Mouse (Mus musculus) midbrain, embryonic 12.5 days (tissue): ENCODE results near the gene Ctnnal1. TPM values are rescaled to one million over a fixed set of nuclear protein-coding genes. Genes with fewer than 3 reads are reported as not detected.

Experiments
- ATAC-seq: fragments of 200-750 bp; cut with Nextera tagmentation; 2 replicates; pipeline ENCODE4 v1.8.0; 2017; ENCODE audit warnings: low read depth, moderate TSS enrichment, moderate library complexity; ENCODE audit not compliant: low FRiP score
- H3K27ac ChIP-seq: fragments of 300-500 bp; sonication (generic); replicated peaks from 2 replicates; pipeline ENCODE4 v1.5.1; 2016; ENCODE audit warnings: mild to moderate bottlenecking
- H3K27me3 ChIP-seq: fragments of 300-500 bp; sonication (generic); 2 replicates; pipeline ENCODE4 v1.6.1; 2016; ENCODE audit warnings: mild to moderate bottlenecking
- H3K36me3 ChIP-seq: fragments of 300-500 bp; sonication (generic); 2 replicates; pipeline ENCODE4 v1.6.1; 2016
- H3K4me1 ChIP-seq: fragments of 300-500 bp; sonication (generic); 2 replicates; pipeline ENCODE4 v1.6.1; 2016
- H3K4me2 ChIP-seq: fragments of 300-500 bp; sonication (generic); replicated peaks from 2 replicates; pipeline ENCODE4 v1.6.1; 2016; ENCODE audit warnings: mild to moderate bottlenecking, moderate library complexity
- H3K4me3 ChIP-seq: fragments of 300-500 bp; sonication (generic); 2 replicates; pipeline ENCODE4 v1.5.1; 2016; ENCODE audit warnings: mild to moderate bottlenecking
- H3K9ac ChIP-seq: fragments of 300-500 bp; sonication (generic); replicated peaks from 2 replicates; pipeline ENCODE4 v1.6.1; 2016; ENCODE audit warnings: mild to moderate bottlenecking, moderate library complexity
- H3K9me3 ChIP-seq: fragments of 300-500 bp; sonication (generic); 2 replicates; pipeline ENCODE4 v1.6.1; 2016; ENCODE audit warnings: mild to moderate bottlenecking
- WGBS: fragments of 180-500 bp; shearing (Covaris S2); methylation state at CpG from one replicate; pipeline ENCODE4 v1.1.7; 2016; 5-methylcytosine and 5-hydroxymethylcytosine counted together
- polyA plus RNA-seq: library from polyadenylated mRNA; unstranded; fragments of >200 nt; fragmentation: Nextera tagmentation; extraction: Ambion mirVana; gene quantifications from 2 replicates; pipeline ENCODE4 v1.2.1, GENCODE M21; 2016

Ctnnal1 gene
- 25.6 and 29.6 TPM in 2 replicates for polyA plus RNA-seq

GRCm38 (mm10) chr4:56865003-56865511 is at the start of gene Ctnnal1:
TSS of gene Ctnnal1 (minus strand) at chr4:56865188.
- Histone ChIP-seq H3K27me3 (no peaks in the 10 kb centered on the region), H3K4me2 (peak within 1 kb of the TSS; percentile 81), H3K9me3 (no peaks in the 10 kb centered on the region), H3K27ac (peak within 1 kb of the TSS; percentile 77), H3K4me3 (peak within 1 kb of the TSS; percentile 89), H3K9ac (peak within 1 kb of the TSS; percentile 82), H3K4me1 (peaks cover 13% of the 10 kb centered on the region), H3K36me3 (no peaks in the 10 kb centered on the region)
- ATAC-seq: peak; percentile 96
- under 1% methylated on average over 45 of the region's 45 CpGs for WGBS

- peaks cover 45% of the 10 kb centered on the region for H3K36me3 ChIP-seq
- no peaks in the 10 kb centered on the region for H3K27me3 ChIP-seq
Observed at GRCm38 (mm10) chr4:56914761-56915160, 49.8 kb upstream of the Ctnnal1 start.

GRCm38 (mm10) chr4:56914338-56914737 is 49.4 kb upstream of the Ctnnal1 start:
- Histone ChIP-seq H3K4me2 (no peak overlapping the region), H3K36me3 (peaks cover 49% of the 10 kb centered on the region), H3K27ac (no peak overlapping the region), H3K4me3 (no peak overlapping the region), H3K9me3 (no peaks in the 10 kb centered on the region), H3K9ac (no peak overlapping the region), H3K27me3 (no peaks in the 10 kb centered on the region), H3K4me1 (no peaks in the 10 kb centered on the region)
- 94% methylated on average over 6 of the region's 6 CpGs for WGBS
- no peak for ATAC-seq

More at GRCm38 (mm10) chr4:56914761-56915160, 49.8 kb upstream of the Ctnnal1 start:
- Histone ChIP-seq H3K9ac (no peak overlapping the region), H3K27ac (no peak overlapping the region), H3K4me3 (no peak overlapping the region), H3K4me2 (no peak overlapping the region), H3K9me3 (no peaks in the 10 kb centered on the region), H3K4me1 (no peaks in the 10 kb centered on the region)
- no peak for ATAC-seq
- WGBS: 78% methylated on average over 1 of the region's 1 CpGs

DNA sequence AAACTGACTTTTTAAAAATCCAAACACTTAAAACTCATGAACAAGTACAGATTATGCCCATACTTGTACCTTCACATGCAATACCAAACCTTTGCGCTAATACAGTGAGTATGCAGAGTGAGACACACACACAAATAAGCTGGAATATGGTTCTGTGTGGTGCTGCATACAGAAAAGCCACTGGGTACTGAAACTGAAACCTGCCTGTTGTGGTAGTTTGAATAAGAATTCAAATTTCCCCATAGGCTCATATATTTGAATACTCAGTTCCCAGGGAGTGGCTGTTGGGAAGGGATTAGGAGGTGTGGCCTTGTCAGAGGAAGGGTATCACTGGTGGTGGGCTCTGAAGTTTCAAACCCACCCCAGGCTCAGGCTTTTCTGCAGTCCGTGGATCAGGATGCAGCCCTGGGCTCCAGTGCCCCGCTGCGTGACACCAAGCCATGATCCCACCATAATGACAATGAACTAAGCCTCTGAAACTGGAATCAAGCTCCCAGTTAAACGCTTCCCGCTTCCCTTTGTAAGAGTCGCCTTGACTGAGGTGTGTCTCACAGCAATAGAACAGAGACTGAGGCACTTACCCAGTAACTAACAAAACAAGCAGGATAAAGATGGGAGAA is 47.5 kb upstream of the Ctnnal1 start:
- Histone ChIP-seq H3K9ac (no peak overlapping the region), H3K4me1 (no peaks in the 10 kb centered on the region), H3K9me3 (no peaks in the 10 kb centered on the region), H3K27ac (no peak overlapping the region), H3K36me3 (peaks cover 56% of the 10 kb centered on the region), H3K4me3 (no peak overlapping the region), H3K27me3 (no peaks in the 10 kb centered on the region), H3K4me2 (no peak overlapping the region)
- 81% methylated on average over 7 of the region's 7 CpGs for WGBS
- no peak for ATAC-seq

- no peak for ATAC-seq
- Histone ChIP-seq H3K4me2 (no peak overlapping the region), H3K4me3 (no peak overlapping the region), H3K36me3 (peaks cover 47% of the 10 kb centered on the region), H3K27ac (no peak overlapping the region), H3K4me1 (no peaks in the 10 kb centered on the region), H3K9ac (no peak overlapping the region), H3K27me3 (no peaks in the 10 kb centered on the region), H3K9me3 (no peaks in the 10 kb centered on the region)
- 88% methylated on average over 3 of the region's 3 CpGs for WGBS
Observed at GRCm38 (mm10) chr4:56909568-56909967, 44.6 kb upstream of the Ctnnal1 start.

DNA sequence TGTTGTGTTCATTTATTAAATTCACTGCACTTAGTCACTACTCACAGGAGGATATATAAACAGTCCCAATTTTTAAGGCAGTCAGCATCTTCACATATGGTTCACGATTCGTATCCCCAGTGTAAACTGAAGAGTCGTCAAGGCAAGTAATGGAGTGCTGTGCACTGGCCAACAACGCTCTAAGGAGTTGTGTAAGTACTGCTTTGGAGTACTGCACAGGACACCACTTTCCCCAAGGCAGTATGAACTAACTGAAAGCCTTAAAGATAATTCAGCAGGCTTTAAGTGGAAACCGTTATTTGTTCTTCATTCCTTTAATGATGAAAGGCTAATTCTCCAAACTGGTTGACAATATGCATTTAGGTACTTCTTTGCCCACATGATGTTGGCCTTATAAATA is 42.7 kb upstream of the Ctnnal1 start:
- Histone ChIP-seq H3K36me3 (peaks cover 52% of the 10 kb centered on the region), H3K27ac (no peak overlapping the region), H3K9ac (no peak overlapping the region), H3K4me1 (no peaks in the 10 kb centered on the region), H3K4me2 (no peak overlapping the region), H3K4me3 (no peak overlapping the region), H3K9me3 (no peaks in the 10 kb centered on the region), H3K27me3 (no peaks in the 10 kb centered on the region)
- ATAC-seq: no peak
- WGBS: 94% methylated on average over 5 of the region's 5 CpGs

GRCm38 (mm10) chr4:56906926-56907325 is 41.9 kb upstream of the Ctnnal1 start:
- ATAC-seq: no peak
- Histone ChIP-seq H3K9ac (no peak overlapping the region), H3K4me1 (no peaks in the 10 kb centered on the region), H3K36me3 (peaks cover 60% of the 10 kb centered on the region), H3K4me2 (no peak overlapping the region), H3K27me3 (no peaks in the 10 kb centered on the region), H3K27ac (no peak overlapping the region), H3K9me3 (no peaks in the 10 kb centered on the region), H3K4me3 (no peak overlapping the region)
- 92% methylated on average over 3 of the region's 3 CpGs for WGBS

DNA sequence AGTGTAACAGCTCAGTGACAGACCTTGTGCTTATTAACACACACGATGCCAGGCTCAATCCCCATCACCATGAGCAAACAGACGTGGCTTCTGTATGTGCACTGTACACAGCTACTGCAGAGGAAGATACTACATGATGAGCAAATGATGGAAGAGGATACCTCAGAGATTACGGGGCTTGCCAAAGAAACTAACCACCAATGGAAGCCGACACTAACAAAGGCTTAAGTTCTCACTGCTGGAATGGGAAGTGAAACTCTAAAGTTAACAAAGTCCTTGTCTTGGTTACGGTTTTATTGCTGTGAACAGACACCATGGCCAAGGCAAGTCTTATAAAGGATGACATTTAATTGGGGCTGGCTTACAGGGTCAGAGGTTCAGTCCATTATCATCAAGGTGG is 40.5 kb upstream of the Ctnnal1 start:
- peaks cover 50% of the 10 kb centered on the region for H3K36me3 ChIP-seq
- no peaks in the 10 kb centered on the region for H3K27me3 ChIP-seq
- H3K9ac ChIP-seq: no peak overlapping the region
- WGBS: 89% methylated on average over 5 of the region's 5 CpGs
- no peak for ATAC-seq
- no peaks in the 10 kb centered on the region for H3K9me3 ChIP-seq
- H3K4me1 ChIP-seq: no peaks in the 10 kb centered on the region
- no peak overlapping the region for H3K27ac ChIP-seq
- no peak overlapping the region for H3K4me2 ChIP-seq
- no peak overlapping the region for H3K4me3 ChIP-seq

DNA sequence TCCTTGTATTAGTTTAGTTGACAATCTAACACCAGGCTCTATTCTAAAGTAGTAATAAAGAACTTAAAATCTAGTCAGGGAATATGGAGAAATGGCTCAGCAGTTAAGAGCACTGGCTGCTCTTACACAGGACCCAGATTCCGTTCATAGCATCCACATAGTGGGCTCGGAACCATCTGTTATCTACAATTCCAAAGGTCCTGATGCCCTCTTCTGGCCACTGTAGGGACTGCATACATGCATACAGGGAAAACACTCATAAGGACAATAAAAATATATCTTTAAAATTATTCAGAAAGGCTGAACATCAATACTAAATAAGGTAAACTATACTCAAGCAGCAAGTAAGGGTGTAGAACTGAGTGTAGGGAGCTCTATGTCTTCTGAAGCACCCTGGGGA is 36.7 kb upstream of the Ctnnal1 start:
- H3K4me3 ChIP-seq: no peak overlapping the region
- ATAC-seq: no peak
- WGBS: 95% methylated on average over 2 of the region's 2 CpGs
- H3K27me3 ChIP-seq: no peaks in the 10 kb centered on the region
- no peaks in the 10 kb centered on the region for H3K4me1 ChIP-seq
- no peaks in the 10 kb centered on the region for H3K9me3 ChIP-seq
- H3K9ac ChIP-seq: no peak overlapping the region
- H3K27ac ChIP-seq: no peak overlapping the region
- peaks cover 57% of the 10 kb centered on the region for H3K36me3 ChIP-seq
- no peak overlapping the region for H3K4me2 ChIP-seq

- Histone ChIP-seq H3K27me3 (no peaks in the 10 kb centered on the region), H3K4me1 (no peaks in the 10 kb centered on the region), H3K36me3 (peaks cover 58% of the 10 kb centered on the region), H3K4me2 (no peak overlapping the region), H3K4me3 (no peak overlapping the region), H3K9ac (no peak overlapping the region), H3K27ac (no peak overlapping the region), H3K9me3 (no peaks in the 10 kb centered on the region)
- no peak for ATAC-seq
- WGBS: 91% methylated on average over 8 of the region's 8 CpGs
Observed at GRCm38 (mm10) chr4:56899216-56899615, 34.2 kb upstream of the Ctnnal1 start.

GRCm38 (mm10) chr4:56897511-56897910 is 32.5 kb upstream of the Ctnnal1 start:
- no peak for ATAC-seq
- Histone ChIP-seq H3K4me3 (no peak overlapping the region), H3K4me1 (no peaks in the 10 kb centered on the region), H3K36me3 (peaks cover 44% of the 10 kb centered on the region), H3K27ac (no peak overlapping the region), H3K9me3 (no peaks in the 10 kb centered on the region), H3K9ac (no peak overlapping the region), H3K4me2 (no peak overlapping the region), H3K27me3 (no peaks in the 10 kb centered on the region)
- WGBS: 77% methylated on average over 3 of the region's 3 CpGs

GRCm38 (mm10) chr4:56894196-56894595 is 29.2 kb upstream of the Ctnnal1 start:
- Histone ChIP-seq H3K4me3 (no peak overlapping the region), H3K27me3 (no peaks in the 10 kb centered on the region), H3K27ac (no peak overlapping the region), H3K36me3 (peaks cover 42% of the 10 kb centered on the region), H3K9ac (no peak overlapping the region), H3K4me1 (no peaks in the 10 kb centered on the region), H3K4me2 (no peak overlapping the region), H3K9me3 (no peaks in the 10 kb centered on the region)
- WGBS: 96% methylated on average over 3 of the region's 3 CpGs
- ATAC-seq: no peak
